ENCODE assay signal across 10 mouse cellular contexts in genomic region chr2:53121797-53122196, GRCm38 (mm10).
DNase-seq lines count a peak whose midpoint lies in the region; ATAC-seq and TF ChIP-seq lines count a peak whose summit lies in the region.
"Had no signal": no experiment of that assay in that cellular context is flagged by ENCODE, and none has a peak within 500 bp of the region (broad histone marks: within the 10 kb centered on the region; RNA-seq: fewer than 3 reads in every experiment).

No protein-coding gene starts in this region.

- intact Hi-C loops in heart, postnatal 36 days (cut with DNase I): loop anchor here (1.0 kb wide), 1 partner anchor 365 kb away; no protein-coding TSS in a partner anchor
- intact Hi-C loops in left cerebral cortex, postnatal 4 days (cut with DNase I): loop anchor here (5.0 to 10.0 kb wide), 2 partner anchors 267 to 364 kb away; partner anchors contain the start of gene Fmnl2

- H3K36me3 ChIP-seq in liver, adult 2 months (ENCODE audit: control insufficient read depth, insufficient read depth, low read length): peaks cover 11% of the 10 kb centered on the region; the same call in 1 of the 2 replicates
- no peaks in the 10 kb centered on the region; the same call in 1 of the 2 replicates for H3K36me3 ChIP-seq in liver, embryonic 11.5 days (ENCODE audit: control insufficient read depth, insufficient read depth, low read length)
- H3K36me3 ChIP-seq in neural tube, embryonic 14.5 days (ENCODE audit: control insufficient read depth, insufficient read depth, low read length): peaks cover 32% of the 10 kb centered on the region

- peak; percentile 34 for TF ChIP-seq CTCF in liver, adult 2 months (IDR thresholded peaks at IDR 0.05; ENCODE audit: low read depth, low read length)
- peak; percentile 74 for TF ChIP-seq CTCF in Patski (IDR thresholded peaks at IDR 0.05)

- CTCF ChIA-PET in Patski (lab: Charles Lee): interaction anchor here (0.6 to 3.8 kb wide), 16 partner anchors 10 to 380 kb away, joined by 3 to 30 read pairs (median 3); partner anchors contain the start of gene Stam2

- POLR2A ChIA-PET in Patski (lab: Charles Lee): no interaction called here

- ATAC-seq in liver, embryonic 11.5 days (replicated peaks; ENCODE audit: low FRiP score): no peak
- peak; percentile 44 for ATAC-seq in Patski
- peak; percentile 68 for ATAC-seq in common myeloid progenitor, adult 5-6 weeks (replicated peaks; ENCODE audit: low read depth, poor library complexity, severe bottlenecking)
- ATAC-seq in neural tube, embryonic 14.5 days (ENCODE audit: low read depth): peak; percentile 62

- no peaks in the 10 kb centered on the region for H3K9me3 ChIP-seq in liver, embryonic 11.5 days (ENCODE audit: control insufficient read depth, low read length)
- H3K9me3 ChIP-seq in neural tube, embryonic 14.5 days (ENCODE audit: control insufficient read depth, low read length): no peaks in the 10 kb centered on the region
- H3K9me3 ChIP-seq: heart, embryonic 13.5 days; neural tube, embryonic 12.5 days had no signal

- no peak overlapping the region for H3K27ac ChIP-seq in liver, adult 2 months (replicated peaks; ENCODE audit: insufficient read depth, low read depth, low read length)
- H3K27ac ChIP-seq in liver, embryonic 11.5 days (ENCODE audit: low read depth, low read length): no peak overlapping the region
- no peak overlapping the region for H3K27ac ChIP-seq in neural tube, embryonic 14.5 days (ENCODE audit: low read depth, low read length)
- H3K27ac ChIP-seq: heart, embryonic 13.5 days; neural tube, embryonic 12.5 days had no signal

- DNase-seq in liver, adult 2 months (ENCODE audit: extremely low read depth, low read depth, low spot score): peak; percentile 24
- no peak for DNase-seq in liver, embryonic 11.5 days (ENCODE audit: low spot score)
- no peak for DNase-seq in Patski (ENCODE audit: low read depth, low spot score)
- peak; percentile 13 to 32 for DNase-seq in heart, postnatal 36 days
- peak; percentile 34 for DNase-seq in left cerebral cortex, postnatal 4 days
- DNase-seq in spleen, postnatal 4 days (ENCODE audit: low spot score in 2 of 2): no peak

- in situ Hi-C loops in Patski (cut with MboI; ENCODE audit: low pct_unique_long_range_greater_than_20kb): loop anchor here (25.0 kb wide), 1 partner anchor 484 kb away; no protein-coding TSS in a partner anchor

- H3K9ac ChIP-seq in liver, adult 2 months (ENCODE audit: low read depth, low read length): no peak overlapping the region
- H3K9ac ChIP-seq in liver, embryonic 11.5 days (ENCODE audit: low read depth, low read length): no peak overlapping the region
- no peak overlapping the region for H3K9ac ChIP-seq in neural tube, embryonic 14.5 days (replicated peaks; ENCODE audit: low read depth, low read length)
- H3K9ac ChIP-seq: heart, embryonic 13.5 days; neural tube, embryonic 12.5 days had no signal

- no peaks in the 10 kb centered on the region for H3K27me3 ChIP-seq in liver, adult 2 months (ENCODE audit: control insufficient read depth, insufficient read depth, low read length)
- H3K27me3 ChIP-seq in liver, embryonic 11.5 days (replicated peaks; ENCODE audit: control insufficient read depth, insufficient read depth, low read length): no peaks in the 10 kb centered on the region
- H3K27me3 ChIP-seq in Patski: no peaks in the 10 kb centered on the region
- no peaks in the 10 kb centered on the region for H3K27me3 ChIP-seq in neural tube, embryonic 14.5 days (ENCODE audit: control insufficient read depth, insufficient read depth, low read length)
- H3K27me3 ChIP-seq: heart, embryonic 13.5 days; neural tube, embryonic 12.5 days had no signal

- H3K4me1 ChIP-seq in liver, adult 2 months (ENCODE audit: control insufficient read depth, insufficient read depth, low read length): no peaks in the 10 kb centered on the region
- H3K4me1 ChIP-seq in liver, embryonic 11.5 days (replicated peaks; ENCODE audit: control insufficient read depth, insufficient read depth, low read length): no peaks in the 10 kb centered on the region
- no peaks in the 10 kb centered on the region for H3K4me1 ChIP-seq in neural tube, embryonic 14.5 days (ENCODE audit: control insufficient read depth, insufficient read depth, low read length)
- H3K4me1 ChIP-seq: heart, embryonic 13.5 days; neural tube, embryonic 12.5 days had no signal

- H3K79me2 ChIP-seq in liver, adult 2 months (ENCODE audit: control insufficient read depth, insufficient read depth, low read length): no peaks in the 10 kb centered on the region

- 69% methylated on average over 5 of the region's 5 CpGs for WGBS in liver, adult 2 months
- WGBS in liver, embryonic 11.5 days: 69% methylated on average over 5 of the region's 5 CpGs
- WGBS in neural tube, embryonic 14.5 days: 74% methylated on average over 5 of the region's 5 CpGs

- no peak overlapping the region for H3K4me2 ChIP-seq in liver, embryonic 11.5 days
- H3K4me2 ChIP-seq in neural tube, embryonic 14.5 days (ENCODE audit: low read depth, low read length): no peak overlapping the region
- H3K4me2 ChIP-seq: heart, embryonic 13.5 days; neural tube, embryonic 12.5 days had no signal

- no peak for TF ChIP-seq POLR2A in liver, adult 2 months (IDR thresholded peaks at IDR 0.05; ENCODE audit: extremely low read depth, insufficient read depth, low read length)

- H3K4me3 ChIP-seq in liver, adult 2 months (ENCODE audit: insufficient read depth, low read depth, low read length): no peak overlapping the region
- no peak overlapping the region for H3K4me3 ChIP-seq in liver, embryonic 11.5 days (ENCODE audit: low read depth, low read length)
- H3K4me3 ChIP-seq in neural tube, embryonic 14.5 days (ENCODE audit: low read depth, low read length): no peak overlapping the region
- H3K4me3 ChIP-seq: heart, embryonic 13.5 days; neural tube, embryonic 12.5 days had no signal

Comparison
In these comparisons a context has a peak if more than half of its experiments do, and no peak if none do; other contexts are left out.
1. DNase-seq: peak in liver, adult 2 months (single experiment), heart, postnatal 36 days (2 of 2) and left cerebral cortex, postnatal 4 days (single experiment); none in liver, embryonic 11.5 days (single experiment), Patski (single experiment) and spleen, postnatal 4 days (0 of 2).